Mouse (Mus musculus) stomach, adult 2 months (tissue): ENCODE results near the gene Tdrd9. TPM values are rescaled to one million over a fixed set of nuclear protein-coding genes. Genes with fewer than 3 reads are reported as not detected.

Experiments used
- polyA plus RNA-seq: library from polyadenylated mRNA; depleted of rRNA; stranded (reverse); fragments of >200 nt; gene quantifications from 2 replicates; pipeline ENCODE4 v1.2.3, GENCODE M21; 2012; rRNA removed

Gene Tdrd9
- 0.03 TPM in 1 of 2 replicates, not detected in the other for polyA plus RNA-seq

DNA sequence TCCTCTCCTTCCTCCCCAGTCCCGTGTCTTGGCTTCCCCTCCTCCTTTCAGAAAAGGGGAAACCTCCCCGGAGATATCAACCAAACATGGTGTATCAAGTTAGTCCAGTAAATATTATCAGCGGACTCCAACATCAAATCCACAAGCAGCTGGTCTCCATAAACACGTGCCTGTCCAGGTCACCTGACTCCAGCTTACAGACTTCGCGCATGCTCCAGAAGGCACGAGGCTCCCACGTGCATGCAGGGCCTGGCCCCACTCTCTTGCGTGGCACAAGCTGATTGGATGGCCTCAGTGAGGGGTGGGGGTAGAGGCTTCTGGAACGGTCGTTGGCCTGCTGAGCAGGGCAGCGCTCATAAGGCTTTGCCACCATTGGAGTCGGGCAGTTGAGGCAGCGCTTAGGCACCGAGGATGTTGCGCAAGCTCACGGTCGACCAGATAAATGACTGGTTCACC, at the start of gene Tdrd9:
Gene Tdrd9 (plus strand): TSS at position 329 of the 456 bp plus-strand sequence.

DNA sequence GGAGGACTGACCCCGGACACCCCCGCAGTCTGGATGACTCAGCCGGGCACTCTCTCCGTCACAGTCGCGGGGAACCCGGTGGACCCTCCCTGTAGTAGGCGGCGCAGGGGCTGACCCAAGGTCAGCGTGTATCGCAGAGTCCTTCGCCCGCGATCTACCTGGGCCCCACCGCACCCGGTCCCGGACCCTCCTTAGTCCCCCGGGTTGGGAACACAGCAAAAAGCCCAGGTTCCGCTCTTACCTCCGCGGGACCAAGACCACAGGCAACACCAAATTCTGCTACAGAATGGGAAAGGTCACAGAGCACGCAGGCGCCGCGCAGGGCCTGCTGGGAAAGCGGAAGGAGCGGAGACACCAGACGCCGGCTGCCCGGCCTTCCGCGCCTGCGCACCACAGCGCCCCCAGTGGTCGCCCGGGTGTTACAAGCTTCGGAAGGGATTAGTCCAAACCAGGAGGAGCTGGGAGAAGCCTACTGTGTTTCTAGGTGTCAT, 4.6 kb upstream of the Tdrd9 start, which contains the start of gene Atp5mpl:
Gene Atp5mpl (minus strand): TSS at position 295 of the 491 bp plus-strand sequence.

DNA sequence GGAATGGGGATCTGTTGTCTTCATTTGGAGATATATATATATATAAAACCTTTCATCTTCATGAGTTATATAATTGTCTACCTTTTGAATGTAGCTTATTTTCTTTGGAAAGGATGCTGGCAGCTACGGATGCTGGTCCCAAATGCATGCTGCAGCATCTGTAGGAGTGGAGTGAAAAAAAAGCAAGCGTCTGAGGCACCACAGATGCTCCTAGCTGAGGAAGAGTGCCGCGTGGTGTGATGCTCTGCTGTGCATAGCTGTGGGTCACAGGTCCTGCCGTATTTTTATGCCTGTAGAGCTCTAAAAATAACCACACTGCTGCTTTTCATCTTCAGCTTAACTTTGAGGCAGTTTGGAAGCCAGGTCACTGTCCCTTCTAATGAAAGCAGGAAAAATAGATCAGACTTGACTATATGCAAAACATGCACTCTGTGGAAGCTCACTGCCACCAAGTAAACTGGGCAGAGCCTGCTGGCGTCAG, 9.6 kb downstream of the Tdrd9 start, which contains the start of gene Rd3l:
Gene Rd3l (minus strand): TSS at position 431 of the 481 bp plus-strand sequence.

DNA sequence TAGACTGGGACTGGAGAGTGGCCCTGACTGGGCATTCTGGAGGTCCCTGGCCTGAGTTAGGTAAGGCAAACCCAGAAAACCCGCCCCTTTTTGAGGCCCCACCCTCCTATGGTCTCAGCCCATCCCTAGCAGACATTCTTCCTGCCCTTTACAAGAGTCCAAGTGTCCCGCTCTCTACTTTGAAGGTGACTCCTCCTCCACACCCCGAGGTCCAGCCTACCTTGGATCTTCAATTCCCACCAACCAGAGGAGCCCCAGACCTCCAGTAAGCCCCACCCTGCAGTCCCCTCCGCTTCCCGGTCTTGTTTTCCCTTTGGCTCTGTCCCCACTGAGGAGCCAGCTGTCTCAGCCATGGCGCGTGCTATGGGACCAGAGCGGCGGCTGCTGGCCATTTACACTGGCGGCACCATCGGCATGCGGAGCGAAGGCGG, 135.2 kb downstream of the Tdrd9 start, which contains the start of gene Aspg:
Gene Aspg (plus strand): TSS at position 139 of the 431 bp plus-strand sequence.

Other genes with a start within 250 kb of the Tdrd9 start
- 31.1 and 42.6 TPM in 2 replicates for gene Klc1, start 212.7 kb upstream of the Tdrd9 start, polyA plus RNA-seq
- gene Xrcc3, start 157.7 kb upstream of the Tdrd9 start, polyA plus RNA-seq, result 2.9 and 3.3 TPM in 2 replicates
- gene Zfyve21, start 157.4 kb upstream of the Tdrd9 start, polyA plus RNA-seq, result 16.7 and 17.7 TPM in 2 replicates
- 10.0 and 10.8 TPM in 2 replicates for gene Ppp1r13b, start 63.4 kb upstream of the Tdrd9 start, polyA plus RNA-seq
- gene Atp5mpl, start 4.6 kb upstream of the Tdrd9 start, polyA plus RNA-seq, result 3.6 and 4.0 TPM in 2 replicates
- gene Rd3l, start 9.8 kb downstream of the Tdrd9 start, polyA plus RNA-seq, result 0.22 TPM in 1 of 2 replicates, not detected in the other
- gene Aspg, start 135.1 kb downstream of the Tdrd9 start, polyA plus RNA-seq, result 3.8 and 4.5 TPM in 2 replicates
- gene Kif26a, start 174.6 kb downstream of the Tdrd9 start, polyA plus RNA-seq, result 2.5 and 3.5 TPM in 2 replicates